Mouse (Mus musculus): Measurements from ENCODE around the gene Stk40.
A peak's percentile ranks its signal among the peaks of the same experiment; 100 is the strongest.

DNA sequence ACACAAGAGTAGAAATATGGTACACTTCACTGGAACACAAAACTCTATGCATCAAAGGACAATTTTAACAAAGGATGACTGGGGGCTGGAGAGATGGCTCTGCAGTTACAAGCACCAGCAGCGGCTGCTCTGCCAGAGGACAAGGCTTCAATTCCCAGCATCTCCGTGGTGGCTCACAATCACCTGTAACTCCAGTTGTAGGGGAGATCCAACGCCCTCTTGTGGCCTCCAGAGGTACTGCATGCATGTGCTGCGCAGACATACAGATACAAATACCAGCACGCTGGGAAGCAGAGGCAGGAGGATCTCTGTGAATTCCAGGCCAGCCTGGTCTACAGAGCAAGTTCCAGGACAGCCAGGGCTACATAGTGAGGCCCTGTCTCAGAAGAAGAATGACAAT lies 52.9 kb downstream of the Stk40 start:
- TF ChIP-seq CTCF (IDR thresholded peaks at IDR 0.05; ENCODE audit: borderline replicate concordance, insufficient read depth, low read length) = peak; percentile 61
- TF ChIP-seq POLR2A (IDR thresholded peaks at IDR 0.05; ENCODE audit: low read depth, low read length) = no peak
